Mouse (Mus musculus): Measurements from ENCODE around the gene Pex11a.
"Not testable (repeated sequence)": the region's sequence is repeated elsewhere in the genome, so short reads cannot be mapped to it uniquely, and the experiment has no call there.

Pex11a gene

GRCm38 (mm10) chr7:79742659-79743536 is at the start of gene Pex11a, which contains the start of gene Wdr93:
Gene Pex11a, minus strand, starts transcription at chr7:79743131.
Gene Wdr93, plus strand, starts transcription at chr7:79743163.
- peak; percentile 82 for DNase-seq (ENCODE audit: low spot score)

GRCm38 (mm10) chr7:79789812-79790211 is 46.9 kb upstream of the Pex11a start:
- DNase-seq (ENCODE audit: low spot score) = not testable (repeated sequence)

- DNase-seq (ENCODE audit: low spot score) = no peak
Measured at GRCm38 (mm10) chr7:79786295-79786694, 43.4 kb upstream of the Pex11a start.

- DNase-seq (ENCODE audit: low spot score) = no peak
Measured at GRCm38 (mm10) chr7:79782516-79782855, 39.6 kb upstream of the Pex11a start.

- DNase-seq (ENCODE audit: low spot score) = no peak
Measured at GRCm38 (mm10) chr7:79781826-79782515, 39.0 kb upstream of the Pex11a start.

- DNase-seq (ENCODE audit: low spot score) = peak; percentile 60
Measured at GRCm38 (mm10) chr7:79780647-79781626, 38.0 kb upstream of the Pex11a start.

- no peak for DNase-seq (ENCODE audit: low spot score)
Measured at GRCm38 (mm10) chr7:79771561-79772512, 28.9 kb upstream of the Pex11a start.

- DNase-seq (ENCODE audit: low spot score) = no peak
Measured at GRCm38 (mm10) chr7:79769664-79770063, 26.7 kb upstream of the Pex11a start.

- DNase-seq (ENCODE audit: low spot score) = no peak
Measured at GRCm38 (mm10) chr7:79765991-79766390, 23.1 kb upstream of the Pex11a start.

GRCm38 (mm10) chr7:79762106-79762505 is 19.2 kb upstream of the Pex11a start:
- DNase-seq (ENCODE audit: low spot score) = no peak

GRCm38 (mm10) chr7:79761124-79761876 is 18.4 kb upstream of the Pex11a start:
- DNase-seq (ENCODE audit: low spot score) = no peak

GRCm38 (mm10) chr7:79759766-79760165 is 16.8 kb upstream of the Pex11a start:
- DNase-seq (ENCODE audit: low spot score) = no peak

- no peak for DNase-seq (ENCODE audit: low spot score)
Measured at GRCm38 (mm10) chr7:79758176-79758575, 15.2 kb upstream of the Pex11a start.

- DNase-seq (ENCODE audit: low spot score) = no peak
Measured at GRCm38 (mm10) chr7:79756334-79756733, 13.4 kb upstream of the Pex11a start.

- no peak for DNase-seq (ENCODE audit: low spot score)
Measured at GRCm38 (mm10) chr7:79749511-79749910, 6.6 kb upstream of the Pex11a start.

GRCm38 (mm10) chr7:79747659-79748058 is 4.7 kb upstream of the Pex11a start:
- no peak for DNase-seq (ENCODE audit: low spot score)

- DNase-seq (ENCODE audit: low spot score) = no peak
Measured at GRCm38 (mm10) chr7:79744585-79744984, 1.7 kb upstream of the Pex11a start.

- DNase-seq (ENCODE audit: low spot score) = no peak
Measured at GRCm38 (mm10) chr7:79744051-79744450, 1.1 kb upstream of the Pex11a start.

GRCm38 (mm10) chr7:79742277-79742658 is 663 bp downstream of the Pex11a start:
- no peak for DNase-seq (ENCODE audit: low spot score)

GRCm38 (mm10) chr7:79740279-79740678 is 2.7 kb downstream of the Pex11a start:
- DNase-seq (ENCODE audit: low spot score) = no peak

All from yolk sac, embryonic 10.5 days (tissue).